In the genomic region with DNA sequence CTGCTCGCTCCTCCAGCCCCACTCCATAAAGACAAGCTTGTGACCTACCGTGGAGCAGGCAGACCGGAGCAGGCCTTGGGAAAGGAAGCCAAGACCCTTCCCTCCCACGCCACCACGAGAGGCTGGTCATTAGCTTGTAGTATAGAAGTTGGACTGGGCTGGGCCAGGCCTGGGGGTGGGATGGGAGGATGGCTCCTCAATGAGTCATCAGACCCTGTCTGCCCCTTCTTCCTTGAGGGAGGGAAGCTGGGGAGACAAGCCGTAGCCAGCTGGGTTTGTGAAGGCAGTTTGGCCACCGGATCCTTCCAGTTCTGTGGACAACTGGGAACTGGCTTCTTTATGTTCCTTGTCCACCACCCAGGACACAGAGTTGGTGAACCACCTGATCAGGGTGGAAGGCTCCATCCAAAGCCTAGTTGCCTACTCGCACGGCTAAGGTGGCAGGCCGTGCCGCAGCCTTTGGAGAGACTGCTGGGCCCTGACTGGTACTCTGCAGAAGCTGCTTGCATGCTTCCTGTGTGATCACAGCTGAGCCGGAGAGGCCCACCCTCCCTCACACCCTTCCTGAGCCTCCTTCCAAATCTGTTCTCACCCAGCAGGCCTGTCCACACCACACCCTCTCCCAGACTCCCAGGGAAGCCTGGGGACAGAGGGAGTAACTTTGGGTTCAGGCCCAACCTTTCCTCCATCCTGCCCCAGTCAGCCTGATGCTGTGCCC, we compare ENCODE assay signal across 10 mouse cellular contexts. TPM values are rescaled to one million over a fixed set of nuclear protein-coding genes. Genes with fewer than 3 reads are reported as not detected.
DNase-seq lines count a peak whose midpoint lies in the region; ATAC-seq and TF ChIP-seq lines count a peak whose summit lies in the region.
"Had no signal": no experiment of that assay in that cellular context is flagged by ENCODE, and none has a peak within 500 bp of the region (broad histone marks: within the 10 kb centered on the region; RNA-seq: fewer than 3 reads in every experiment).

No protein-coding gene starts in this region.

- peaks cover 24% of the 10 kb centered on the region for H3K4me1 ChIP-seq in kidney, adult 2 months (ENCODE audit: control insufficient read depth, insufficient read depth, low read length)
- peaks cover 4% of the 10 kb centered on the region; the same call in 1 of the 2 replicates for H3K4me1 ChIP-seq in stomach, embryonic 14.5 days (ENCODE audit: control insufficient read depth, insufficient read depth, low read length)
- H3K4me1 ChIP-seq: midbrain, embryonic 15.5 days had no signal

- ATAC-seq in stomach, embryonic 14.5 days (ENCODE audit: insufficient number of reproducible peaks, insufficient read depth, low FRiP score, low read depth) = peak; percentile 42; the same call in 1 of the 2 replicates
- no peak for ATAC-seq in erythroid progenitor cell, adult 5-6 weeks (replicated peaks; ENCODE audit: low FRiP score, poor library complexity, severe bottlenecking)
- ATAC-seq: midbrain, embryonic 15.5 days had no signal

- peaks cover 4% of the 10 kb centered on the region; the same call in 1 of the 2 replicates for H3K9me3 ChIP-seq in stomach, embryonic 14.5 days (ENCODE audit: control insufficient read depth, low read depth, low read length)
- H3K9me3 ChIP-seq: midbrain, embryonic 15.5 days had no signal

- DNase-seq in ovary, adult 18-20 months (ENCODE audit: low spot score) = peak; percentile 53
- DNase-seq in ovary, postnatal 10 days (ENCODE audit: low spot score) = no peak
- DNase-seq in gastrocnemius, postnatal 36 days = peak; percentile 49 to 66
- peak; percentile 61 for DNase-seq in kidney, adult 2 months
- DNase-seq in layer of hippocampus, adult 2 months (ENCODE audit: low spot score in 2 of 2) = no peak
- no peak for DNase-seq in right cerebral cortex, postnatal 25 days

- no peak overlapping the region for H3K4me3 ChIP-seq in kidney, adult 2 months (ENCODE audit: insufficient read depth, low read depth, low read length)
- no peak overlapping the region for H3K4me3 ChIP-seq in stomach, embryonic 14.5 days (ENCODE audit: low read depth, low read length)
- no peak overlapping the region for H3K4me3 ChIP-seq in layer of hippocampus, adult 2 months
- H3K4me3 ChIP-seq: midbrain, embryonic 15.5 days had no signal

- no peak for TF ChIP-seq POLR2A in kidney, adult 2 months (IDR thresholded peaks at IDR 0.05; ENCODE audit: low read depth, low read length)

- 68% methylated on average over 12 of the region's 12 CpGs for WGBS in kidney, adult 2 months
- 64% methylated on average over 12 of the region's 12 CpGs for WGBS in stomach, embryonic 14.5 days

- H3K9ac ChIP-seq in stomach, embryonic 14.5 days (replicated peaks; ENCODE audit: low read depth, low read length) = no peak overlapping the region
- H3K9ac ChIP-seq: midbrain, embryonic 15.5 days had no signal

- no peaks in the 10 kb centered on the region for H3K27me3 ChIP-seq in kidney, adult 2 months (replicated peaks; ENCODE audit: control insufficient read depth, insufficient read depth, low read length)
- no peaks in the 10 kb centered on the region for H3K27me3 ChIP-seq in stomach, embryonic 14.5 days (ENCODE audit: control insufficient read depth, insufficient read depth, low read length)
- H3K27me3 ChIP-seq: midbrain, embryonic 15.5 days had no signal

- no peaks in the 10 kb centered on the region for H3K36me3 ChIP-seq in kidney, adult 2 months (ENCODE audit: control insufficient read depth, insufficient read depth, low read length)
- H3K36me3 ChIP-seq in stomach, embryonic 14.5 days (ENCODE audit: control insufficient read depth, insufficient read depth, low read length) = no peaks in the 10 kb centered on the region
- H3K36me3 ChIP-seq: midbrain, embryonic 15.5 days had no signal

- no peak overlapping the region for H3K4me2 ChIP-seq in stomach, embryonic 14.5 days (replicated peaks; ENCODE audit: low read depth, low read length)
- H3K4me2 ChIP-seq: midbrain, embryonic 15.5 days had no signal

- no peak for TF ChIP-seq CTCF in kidney, adult 2 months (conservative IDR thresholded peaks at IDR 0.05; ENCODE audit: insufficient read depth, insufficient read length, low read depth, low read length)
- TF ChIP-seq CTCF in layer of hippocampus, adult 2 months (conservative IDR thresholded peaks at IDR 0.05) = no peak

- peak overlapping the region; percentile 54 for H3K27ac ChIP-seq in kidney, adult 2 months (ENCODE audit: insufficient read depth, low read depth, low read length)
- no peak overlapping the region; the same call in 1 of the 2 replicates for H3K27ac ChIP-seq in stomach, embryonic 14.5 days (ENCODE audit: low read length)
- H3K27ac ChIP-seq in layer of hippocampus, adult 2 months = no peak overlapping the region
- H3K27ac ChIP-seq: midbrain, embryonic 15.5 days had no signal

- intact Hi-C loops in gastrocnemius, postnatal 36 days (cut with DNase I) = no loop called here

RNA-seq across cellular contexts. Expression of a gene that starts 30.4 kb away (rescaled TPM):
- under 1 TPM; 0.59 to 0.99 TPM for total RNA-seq in gastrocnemius, postnatal 36 days (2021)
- polyA plus RNA-seq in kidney, adult 2 months (2012; rRNA removed) = 56.1 and 73.7 TPM in 2 replicates
- polyA plus RNA-seq in stomach, embryonic 14.5 days (2014; fragmentation: Nextera tagmentation; extraction: Ambion mirVana) = 4.2 and 4.5 TPM in 2 replicates
- total RNA-seq in layer of hippocampus, adult 2 months (2021) = 1 to 10 TPM in 1 of 2 experiments, under 1 TPM in 1; 0.76 to 1.7 TPM
- total RNA-seq in erythroid progenitor cell, adult 5-6 weeks (2015; ENCODE audit: low replicate concordance) = 1.1 and 6.3 TPM in 2 replicates
- total RNA-seq in erythroid progenitor cell, adult 5-6 weeks (2017; ENCODE audit: low replicate concordance) = 3.7 TPM in 1 of 2 replicates, not detected in the other

RNA-seq across cellular contexts. Expression of a gene that starts 44.8 kb away (rescaled TPM):
- total RNA-seq in gastrocnemius, postnatal 36 days (2021) = 10 to 100 TPM; 29.6 to 34.5 TPM
- polyA plus RNA-seq in kidney, adult 2 months (2012; rRNA removed) = 6.0 and 6.3 TPM in 2 replicates
- 7.1 and 7.2 TPM in 2 replicates for polyA plus RNA-seq in stomach, embryonic 14.5 days (2014; fragmentation: Nextera tagmentation; extraction: Ambion mirVana)
- total RNA-seq in layer of hippocampus, adult 2 months (2021) = 100 to 1,000 TPM; 242 to 256 TPM
- total RNA-seq in erythroid progenitor cell, adult 5-6 weeks (2015; ENCODE audit: low replicate concordance) = 212 and 231 TPM in 2 replicates
- 244 and 297 TPM in 2 replicates for total RNA-seq in erythroid progenitor cell, adult 5-6 weeks (2017; ENCODE audit: low replicate concordance)

RNA-seq across cellular contexts. Expression of a gene that starts 47.9 kb away (rescaled TPM):
- total RNA-seq in gastrocnemius, postnatal 36 days (2021) = under 1 TPM; 0.07 to 0.10 TPM
- polyA plus RNA-seq in kidney, adult 2 months (2012; rRNA removed) = 15.7 and 17.7 TPM in 2 replicates
- polyA plus RNA-seq in stomach, embryonic 14.5 days (2014; fragmentation: Nextera tagmentation; extraction: Ambion mirVana) = 0.10 TPM in 1 of 2 replicates, not detected in the other
- total RNA-seq in layer of hippocampus, adult 2 months (2021) = 1 to 10 TPM; 4.0 to 4.3 TPM
- not detected in 2 replicates for total RNA-seq in erythroid progenitor cell, adult 5-6 weeks (2015; ENCODE audit: low replicate concordance)
- not detected in 2 replicates for total RNA-seq in erythroid progenitor cell, adult 5-6 weeks (2017; ENCODE audit: low replicate concordance)
- total RNA-seq: common myeloid progenitor, adult 5-6 weeks had no signal

Comparison
In these comparisons a context has a peak if more than half of its experiments do, and no peak if none do; other contexts are left out.
1. DNase-seq: peak in ovary, adult 18-20 months (single experiment), gastrocnemius, postnatal 36 days (2 of 2) and kidney, adult 2 months (single experiment); none in ovary, postnatal 10 days (single experiment), layer of hippocampus, adult 2 months (0 of 2) and right cerebral cortex, postnatal 25 days (single experiment).
2. RNA of a gene that starts 44.8 kb away (total RNA-seq): 242 to 256 TPM in layer of hippocampus, adult 2 months and 212 to 297 TPM in erythroid progenitor cell, adult 5-6 weeks; 29.6 to 34.5 TPM in gastrocnemius, postnatal 36 days; every median in the first group is over 4 times any median in the second.
3. RNA of a gene that starts 47.9 kb away (total RNA-seq): 4.0 to 4.3 TPM in layer of hippocampus, adult 2 months; 0.07 to 0.10 TPM in gastrocnemius, postnatal 36 days and not detected in erythroid progenitor cell, adult 5-6 weeks; every median in the first group is over 4 times any median in the second.